Mouse (Mus musculus) urinary bladder, postnatal 4 days (tissue): ENCODE results near the gene Skap2.
A peak's percentile ranks its signal among the peaks of the same experiment; 100 is the strongest.

ENCODE experiments used
- DNase-seq, 2 experiments: peaks; one replicate each; pipeline ENCODE4 v3.0.0; 2021 to 2022; ENCODE audit warnings: low spot score in 2 of 2

The Skap2 gene

GRCm38 (mm10) chr6:52012409-52013244 is at the start of gene Skap2:
Skap2 (minus strand) TSS chr6:52012549.
- peak; percentile 99 for DNase-seq

- DNase-seq = no peak
These were observed 46.6 kb upstream of the Skap2 start for GRCm38 (mm10) chr6:52058899-52059448.

- no peak for DNase-seq
These were observed 45.8 kb upstream of the Skap2 start for GRCm38 (mm10) chr6:52058120-52058519.

- no peak for DNase-seq
These were observed 41.5 kb upstream of the Skap2 start for GRCm38 (mm10) chr6:52053567-52054561.

- DNase-seq = no peak
These were observed 37.7 kb upstream of the Skap2 start for GRCm38 (mm10) chr6:52050062-52050461.

GRCm38 (mm10) chr6:52045517-52045916 is 33.2 kb upstream of the Skap2 start:
- DNase-seq = no peak

- no peak for DNase-seq
These were observed 23.7 kb upstream of the Skap2 start for GRCm38 (mm10) chr6:52036077-52036476.

GRCm38 (mm10) chr6:52031181-52031580 is 18.8 kb upstream of the Skap2 start:
- DNase-seq = no peak

- no peak for DNase-seq
These were observed 15.8 kb upstream of the Skap2 start for GRCm38 (mm10) chr6:52028131-52028530.

- DNase-seq = no peak
These were observed 14.8 kb upstream of the Skap2 start for GRCm38 (mm10) chr6:52027181-52027580.

GRCm38 (mm10) chr6:52026281-52026680 is 13.9 kb upstream of the Skap2 start:
- no peak for DNase-seq

- DNase-seq = no peak
These were observed 12.4 kb upstream of the Skap2 start for GRCm38 (mm10) chr6:52024730-52025129.

GRCm38 (mm10) chr6:52022363-52022762 is 10.0 kb upstream of the Skap2 start:
- no peak for DNase-seq

GRCm38 (mm10) chr6:52020276-52020675 is 7.9 kb upstream of the Skap2 start:
- no peak for DNase-seq

- no peak for DNase-seq
These were observed 1.0 kb upstream of the Skap2 start for GRCm38 (mm10) chr6:52013245-52013945.

- DNase-seq = no peak
These were observed 565 bp downstream of the Skap2 start for GRCm38 (mm10) chr6:52011559-52012408.

- DNase-seq = no peak
These were observed 3.0 kb downstream of the Skap2 start for GRCm38 (mm10) chr6:52009385-52009784.

GRCm38 (mm10) chr6:52008757-52009156 is 3.6 kb downstream of the Skap2 start:
- DNase-seq = no peak

- no peak for DNase-seq
These were observed 5.6 kb downstream of the Skap2 start for GRCm38 (mm10) chr6:52006649-52007218.

- DNase-seq = no peak
These were observed 6.2 kb downstream of the Skap2 start for GRCm38 (mm10) chr6:52005963-52006648.
